Mouse (Mus musculus) liver, adult 2 months (tissue): ENCODE measurements around the gene Tex44. TPM values are rescaled to one million over a fixed set of nuclear protein-coding genes. Genes with fewer than 3 reads are reported as not detected.

Source experiments
- DNase-seq: peaks from one replicate; pipeline ENCODE4 v3.0.0-alpha.2; 2011; ENCODE audit warnings: low read depth, low spot score; ENCODE audit errors: extremely low read depth
- H3K27ac ChIP-seq: fragments of 200-500 bp; replicated peaks from 2 replicates; pipeline ENCODE4 v1.5.1; 2012; ENCODE audit warnings: low read depth, mild to moderate bottlenecking, control low read depth, inconsistent platforms, low read length; ENCODE audit not compliant: insufficient read depth
- H3K27me3 ChIP-seq: fragments of 200-500 bp; 2 replicates; pipeline ENCODE4 v1.6.1; 2012; ENCODE audit warnings: mild to moderate bottlenecking, moderate library complexity, low read length, inconsistent platforms; ENCODE audit not compliant: control insufficient read depth, insufficient read depth
- H3K36me3 ChIP-seq: fragments of 200-500 bp; 2 replicates; pipeline ENCODE4 v1.6.1; 2012; ENCODE audit warnings: low read length, inconsistent platforms; ENCODE audit not compliant: control insufficient read depth, insufficient read depth
- H3K4me1 ChIP-seq: fragments of 200-500 bp; 2 replicates; pipeline ENCODE4 v1.6.1; 2011; ENCODE audit warnings: low read length; ENCODE audit not compliant: control insufficient read depth, insufficient read depth
- H3K4me3 ChIP-seq: fragments of 200-500 bp; 2 replicates; pipeline ENCODE4 v1.5.1; 2011; ENCODE audit warnings: low read depth, mild to moderate bottlenecking, control low read depth, low read length, moderate library complexity; ENCODE audit not compliant: insufficient read depth
- H3K79me2 ChIP-seq: fragments of 200-500 bp; 2 replicates; pipeline ENCODE4 v1.6.1; 2012; ENCODE audit warnings: inconsistent platforms, mild to moderate bottlenecking, low read length, moderate library complexity; ENCODE audit not compliant: control insufficient read depth, insufficient read depth
- H3K9ac ChIP-seq: fragments of 200-500 bp; 2 replicates; pipeline ENCODE4 v1.6.1; 2012; ENCODE audit warnings: low read depth, mild to moderate bottlenecking, control low read depth, inconsistent platforms, low read length
- CTCF ChIP-seq: fragments of 200-500 bp; IDR thresholded peaks from 2 replicates; pipeline ENCODE4 v1.5.1; 2011; ENCODE audit warnings: low read depth, low read length, control low read depth
- POLR2A ChIP-seq: fragments of 200-500 bp; IDR thresholded peaks from 2 replicates; pipeline ENCODE4 v1.6.1; 2011; ENCODE audit warnings: low read length, control low read depth; ENCODE audit not compliant: insufficient read depth; ENCODE audit errors: extremely low read depth
- WGBS: fragments of 180-500 bp; shearing (Covaris S2); methylation state at CpG from one replicate; pipeline ENCODE4 v1.1.7; 2018; 5-methylcytosine and 5-hydroxymethylcytosine counted together
- polyA plus RNA-seq: library from polyadenylated mRNA; depleted of rRNA; stranded (reverse); fragments of >200 nt; gene quantifications from 2 replicates; pipeline ENCODE4 v1.2.3, GENCODE M21; 2012
- total RNA-seq: library from RNA; depleted of rRNA; stranded (reverse); fragments of >200 nt; gene quantifications from 2 replicates; pipeline ENCODE4 v1.2.3, GENCODE M21; 2014

Tex44 gene
- total and polyA plus RNA-seq, 2 experiments = not detected

DNA sequence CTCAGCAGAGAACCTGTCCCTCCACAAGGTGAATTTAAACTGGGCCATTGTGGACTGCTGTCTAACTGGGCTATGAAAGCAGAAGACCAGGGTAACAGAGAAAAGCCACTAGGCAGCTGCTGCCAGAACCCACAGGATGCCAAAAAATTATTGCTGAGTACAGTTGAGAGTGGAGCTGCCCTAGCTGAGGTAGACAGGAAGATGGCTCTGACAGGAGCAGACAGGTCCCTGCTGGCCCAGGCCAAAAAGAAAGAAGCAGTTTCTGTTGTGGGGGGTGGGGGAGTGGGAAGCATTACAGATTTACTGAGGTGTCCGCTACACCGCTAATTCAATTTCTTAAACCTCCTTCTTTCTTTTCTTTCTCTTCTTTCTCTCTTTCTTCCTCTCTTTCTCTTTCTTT is 16.7 kb upstream of the Tex44 start:
- DNase-seq = no peak
- Histone ChIP-seq H3K9ac (no peak overlapping the region), H3K4me3 (no peak overlapping the region), H3K27me3 (no peaks in the 10 kb centered on the region), H3K4me1 (peaks cover 11% of the 10 kb centered on the region), H3K27ac (no peak overlapping the region), H3K79me2 (no peaks in the 10 kb centered on the region), H3K36me3 (no peaks in the 10 kb centered on the region)
- 94% methylated on average over 2 of the region's 2 CpGs for WGBS
- TF ChIP-seq CTCF (no peak), POLR2A (no peak)

DNA sequence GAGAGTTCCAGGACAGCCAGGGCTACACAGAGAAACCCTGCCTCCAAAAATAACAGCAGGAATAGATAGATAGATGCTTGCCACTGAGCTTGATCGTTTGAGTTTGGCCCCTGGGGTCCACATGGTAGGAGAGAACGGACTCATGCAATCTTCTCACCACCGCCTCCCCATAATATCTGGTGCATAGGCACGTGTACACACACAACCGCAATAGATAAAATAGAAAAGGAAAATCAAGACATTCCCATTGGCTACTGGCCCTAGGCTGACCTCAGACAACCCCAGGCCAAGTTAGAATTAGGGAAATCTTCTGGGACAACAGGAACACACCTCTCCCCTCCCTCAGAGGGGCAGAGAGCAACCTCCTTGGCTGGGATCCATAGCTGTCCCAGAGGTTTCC is 11.4 kb upstream of the Tex44 start:
- Histone ChIP-seq H3K27ac (no peak overlapping the region), H3K36me3 (no peaks in the 10 kb centered on the region), H3K27me3 (no peaks in the 10 kb centered on the region), H3K9ac (no peak overlapping the region), H3K4me1 (no peaks in the 10 kb centered on the region), H3K79me2 (no peaks in the 10 kb centered on the region), H3K4me3 (no peak overlapping the region)
- DNase-seq = no peak
- TF ChIP-seq CTCF (no peak), POLR2A (no peak)
- WGBS = 89% methylated on average over 5 of the region's 5 CpGs

DNA sequence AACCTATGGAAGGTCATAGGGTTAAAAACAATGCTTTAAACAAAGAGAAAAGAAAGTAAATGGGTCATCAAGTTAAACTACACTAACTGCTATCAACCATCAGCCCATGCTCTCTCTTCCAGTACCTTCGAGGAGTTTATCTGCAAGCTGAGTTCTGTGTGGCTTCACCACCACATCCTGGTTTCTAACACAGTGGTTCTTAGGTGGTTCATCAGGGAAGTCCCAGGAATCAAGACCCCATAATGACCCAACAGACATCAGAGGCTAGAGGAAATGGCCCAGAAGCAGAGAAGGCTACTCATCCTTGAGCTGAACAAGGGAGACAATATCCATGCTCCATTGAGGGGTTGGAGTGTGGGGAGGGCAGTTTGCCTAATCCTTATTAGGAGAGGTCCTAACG is 11.0 kb upstream of the Tex44 start:
- TF ChIP-seq POLR2A (no peak), CTCF (no peak)
- Histone ChIP-seq H3K36me3 (no peaks in the 10 kb centered on the region), H3K4me1 (no peaks in the 10 kb centered on the region), H3K27ac (no peak overlapping the region), H3K27me3 (no peaks in the 10 kb centered on the region), H3K79me2 (no peaks in the 10 kb centered on the region), H3K9ac (no peak overlapping the region), H3K4me3 (no peak overlapping the region)
- DNase-seq = no peak
- WGBS = 59% methylated on average over 2 of the region's 2 CpGs

DNA sequence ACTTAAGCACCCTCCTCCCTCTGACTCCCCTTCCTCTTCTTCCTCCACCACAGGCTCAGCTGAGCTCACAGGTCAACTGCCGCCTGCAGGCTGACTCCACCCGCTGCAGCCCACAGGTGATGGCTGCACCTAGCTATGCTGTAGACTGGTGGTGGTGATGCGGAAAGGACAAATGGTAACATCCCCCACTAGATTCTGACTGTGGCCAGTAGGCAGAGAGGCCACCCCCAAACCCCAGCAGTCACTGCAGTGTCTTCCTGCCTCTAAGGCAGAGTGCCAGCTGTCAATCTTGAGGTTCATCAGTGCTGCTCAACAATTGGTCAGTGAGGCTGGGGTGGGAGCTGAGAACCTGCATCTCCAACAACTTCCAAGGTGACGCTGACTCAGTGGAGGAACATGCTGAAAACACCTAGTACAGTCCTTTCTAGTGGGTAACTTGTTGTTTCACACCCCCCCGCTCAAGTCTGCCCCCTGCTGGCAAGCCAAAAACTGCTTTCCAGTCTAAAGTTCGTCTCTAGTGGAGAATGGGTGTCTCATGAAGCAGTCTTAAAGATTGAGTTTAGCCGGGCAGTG is 10.4 kb upstream of the Tex44 start:
- Histone ChIP-seq H3K27ac (no peak overlapping the region), H3K9ac (no peak overlapping the region), H3K36me3 (no peaks in the 10 kb centered on the region), H3K4me3 (no peak overlapping the region), H3K79me2 (no peaks in the 10 kb centered on the region), H3K27me3 (no peaks in the 10 kb centered on the region), H3K4me1 (no peaks in the 10 kb centered on the region)
- TF ChIP-seq CTCF (peak; percentile 63), POLR2A (no peak)
- 76% methylated on average over 7 of the region's 7 CpGs for WGBS
- DNase-seq = no peak

DNA sequence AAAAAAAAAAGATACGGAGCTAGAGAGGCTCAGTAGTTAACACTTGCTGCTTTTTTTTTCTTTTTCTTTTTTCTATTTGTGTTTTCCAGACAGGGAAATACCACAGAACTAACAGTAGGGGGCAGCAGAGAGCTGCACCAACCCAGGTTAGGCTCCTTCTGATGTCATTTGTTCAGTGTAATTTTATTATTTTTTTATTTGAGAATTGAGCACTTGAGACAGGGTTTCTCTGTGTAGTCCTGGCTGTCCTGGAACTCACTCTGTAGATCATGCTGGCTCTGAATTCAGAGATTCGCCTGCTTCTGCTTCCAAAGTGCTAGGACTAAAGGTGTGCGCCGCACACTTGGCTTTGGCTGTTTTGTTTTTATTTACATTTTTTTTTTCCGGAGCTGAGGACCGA is 9.8 kb upstream of the Tex44 start:
- Histone ChIP-seq H3K4me1 (no peaks in the 10 kb centered on the region), H3K27ac (no peak overlapping the region), H3K36me3 (no peaks in the 10 kb centered on the region), H3K4me3 (no peak overlapping the region), H3K27me3 (no peaks in the 10 kb centered on the region), H3K9ac (no peak overlapping the region), H3K79me2 (no peaks in the 10 kb centered on the region)
- TF ChIP-seq POLR2A (no peak), CTCF (peak; percentile 60; the same call in 1 of the 2 replicates)
- DNase-seq = no peak
- 60% methylated on average over 6 of the region's 6 CpGs for WGBS

DNA sequence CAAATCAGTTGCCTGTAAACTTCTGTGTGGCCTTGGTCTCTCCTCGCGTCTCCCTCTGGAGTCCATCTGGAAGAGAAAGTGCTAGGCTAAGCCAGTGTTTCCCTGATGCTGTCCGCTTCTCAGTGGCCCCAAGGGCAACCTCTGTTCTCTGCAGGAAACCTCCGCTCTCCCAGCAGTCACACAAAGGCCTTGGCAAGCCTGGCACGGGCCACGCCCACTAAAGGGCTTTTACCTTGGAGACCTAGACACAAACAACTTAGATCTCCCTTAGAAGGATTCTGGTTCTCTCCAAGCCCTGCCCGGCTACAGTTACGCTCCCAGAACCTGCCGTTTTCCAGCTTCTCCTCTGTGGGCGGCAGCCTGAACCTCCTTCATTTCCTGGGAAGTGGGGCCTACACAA is 5.1 kb upstream of the Tex44 start:
- Histone ChIP-seq H3K27me3 (no peaks in the 10 kb centered on the region), H3K9ac (no peak overlapping the region), H3K4me1 (no peaks in the 10 kb centered on the region), H3K36me3 (no peaks in the 10 kb centered on the region), H3K79me2 (no peaks in the 10 kb centered on the region), H3K4me3 (no peak overlapping the region), H3K27ac (no peak overlapping the region)
- TF ChIP-seq CTCF (no peak), POLR2A (no peak)
- WGBS = 84% methylated on average over 10 of the region's 10 CpGs
- no peak for DNase-seq
